Mouse (Mus musculus): ENCODE measurements around the gene Spen. TPM values are rescaled to one million over a fixed set of nuclear protein-coding genes. Genes with fewer than 3 reads are reported as not detected.

Gene Spen
- polyA plus RNA-seq, 1 experiment from 2014 or later = 9.1 TPM

DNA sequence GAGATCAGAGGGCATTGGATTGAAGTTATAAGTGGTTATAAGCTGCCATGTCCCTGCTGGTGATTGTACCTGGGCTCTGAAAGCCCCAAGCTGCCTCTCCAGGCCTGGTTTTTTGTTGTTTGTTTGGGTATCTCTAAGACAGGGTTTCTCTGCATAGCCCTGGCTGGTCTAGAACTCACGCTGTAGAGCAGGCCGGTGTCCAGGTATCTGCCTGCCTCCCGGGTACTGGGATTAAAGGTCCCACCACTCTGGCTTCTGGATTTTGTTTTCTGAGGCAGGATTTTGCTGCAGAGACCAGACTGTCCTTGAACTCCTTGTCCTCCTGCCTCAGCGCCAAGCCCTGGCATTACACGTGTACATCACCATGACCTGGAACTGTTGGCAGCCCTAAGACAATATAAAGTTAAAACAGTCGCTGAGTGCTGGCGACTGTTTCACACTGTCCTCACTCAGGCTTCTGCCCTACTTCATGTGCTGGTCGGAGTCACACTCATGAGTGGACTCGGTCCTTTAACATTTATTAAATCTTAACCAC lies 86.4 kb downstream of the Spen start:
- no peak overlapping the region for H3K4me2 ChIP-seq
- H3K27me3 ChIP-seq (replicated peaks; ENCODE audit: control insufficient read depth, insufficient read depth, low read length) = no peaks in the 10 kb centered on the region
- peaks cover 7% of the 10 kb centered on the region for H3K36me3 ChIP-seq (ENCODE audit: control insufficient read depth, insufficient read depth, low read length)
- ATAC-seq (replicated peaks; ENCODE audit: low FRiP score) = no peak
- no peaks in the 10 kb centered on the region for H3K9me3 ChIP-seq (ENCODE audit: control insufficient read depth, low read length)
- 86% methylated on average over 9 of the region's 9 CpGs for WGBS
- H3K4me1 ChIP-seq (replicated peaks; ENCODE audit: control insufficient read depth, insufficient read depth, low read length) = no peaks in the 10 kb centered on the region
- no peak overlapping the region for H3K4me3 ChIP-seq (ENCODE audit: low read depth, low read length)
- H3K9ac ChIP-seq (ENCODE audit: low read depth, low read length) = no peak overlapping the region
- H3K27ac ChIP-seq (ENCODE audit: low read depth, low read length) = no peak overlapping the region
- no peak for DNase-seq (ENCODE audit: low spot score)

DNA sequence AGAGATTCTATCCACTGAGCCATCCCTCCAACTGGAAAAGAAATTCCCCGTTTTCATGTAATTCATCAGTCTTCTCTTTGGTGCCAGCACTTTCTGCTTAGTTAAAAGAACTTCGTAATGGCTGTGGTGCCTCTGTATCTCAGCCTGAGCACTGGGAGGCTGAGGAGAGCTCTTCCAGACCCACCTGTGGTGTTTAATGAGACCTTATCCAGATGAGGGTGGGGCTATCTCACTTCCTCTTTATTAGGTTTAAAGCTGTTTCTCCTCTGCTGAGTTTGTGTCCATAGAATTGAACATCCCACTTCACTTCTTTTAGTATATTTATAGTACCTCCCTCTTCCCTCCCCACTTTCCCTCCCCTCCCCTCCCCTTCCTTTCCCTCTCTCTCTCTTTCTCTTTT lies 87.1 kb downstream of the Spen start:
- no peaks in the 10 kb centered on the region; the same call in 1 of the 2 replicates for H3K4me1 ChIP-seq (replicated peaks; ENCODE audit: control insufficient read depth, insufficient read depth, low read length)
- no peak overlapping the region for H3K4me2 ChIP-seq
- H3K4me3 ChIP-seq (ENCODE audit: low read depth, low read length) = no peak overlapping the region
- H3K27ac ChIP-seq (ENCODE audit: low read depth, low read length) = no peak overlapping the region
- ATAC-seq (replicated peaks; ENCODE audit: low FRiP score) = no peak
- H3K9me3 ChIP-seq (ENCODE audit: control insufficient read depth, low read length) = no peaks in the 10 kb centered on the region
- DNase-seq (ENCODE audit: low spot score) = no peak
- no peak overlapping the region for H3K9ac ChIP-seq (ENCODE audit: low read depth, low read length)
- H3K27me3 ChIP-seq (replicated peaks; ENCODE audit: control insufficient read depth, insufficient read depth, low read length) = no peaks in the 10 kb centered on the region
- 77% methylated on average over 2 of the region's 2 CpGs for WGBS
- H3K36me3 ChIP-seq (ENCODE audit: control insufficient read depth, insufficient read depth, low read length) = peaks cover 7% of the 10 kb centered on the region

DNA sequence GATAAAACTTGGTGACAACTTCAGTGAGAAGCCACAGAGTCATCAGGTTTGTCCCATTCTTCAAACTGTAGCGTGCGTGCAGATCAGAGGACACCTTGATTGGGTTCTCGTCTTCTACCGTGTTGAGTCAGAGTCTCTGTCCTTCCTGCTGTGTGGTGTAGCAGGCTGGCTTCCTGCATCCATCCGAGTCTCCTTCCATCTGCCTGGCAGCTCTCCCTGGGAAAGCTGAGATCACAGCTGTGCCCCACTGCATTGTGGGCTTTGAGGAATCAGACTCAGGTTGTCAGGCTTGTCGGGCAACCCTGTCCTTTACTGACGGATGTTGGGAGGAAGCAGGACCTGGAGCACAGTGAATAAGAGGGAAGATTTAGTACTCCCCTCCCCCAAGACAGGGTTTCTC lies 92.2 kb downstream of the Spen start:
- Histone ChIP-seq H3K4me3 (ENCODE audit: low read depth, low read length) (no peak overlapping the region; the same call in 1 of the 2 replicates), H3K36me3 (ENCODE audit: control insufficient read depth, insufficient read depth, low read length) (peaks cover 7% of the 10 kb centered on the region), H3K9me3 (ENCODE audit: control insufficient read depth, low read length) (no peaks in the 10 kb centered on the region), H3K4me1 (replicated peaks; ENCODE audit: control insufficient read depth, insufficient read depth, low read length) (peaks cover 15% of the 10 kb centered on the region), H3K27ac (ENCODE audit: low read depth, low read length) (no peak overlapping the region), H3K4me2 (no peak overlapping the region), H3K27me3 (replicated peaks; ENCODE audit: control insufficient read depth, insufficient read depth, low read length) (no peaks in the 10 kb centered on the region), H3K9ac (ENCODE audit: low read depth, low read length) (no peak overlapping the region)
- DNase-seq (ENCODE audit: low spot score) (no peak), ATAC-seq (replicated peaks; ENCODE audit: low FRiP score) (no peak)
- 77% methylated on average over 7 of the region's 7 CpGs for WGBS

DNA sequence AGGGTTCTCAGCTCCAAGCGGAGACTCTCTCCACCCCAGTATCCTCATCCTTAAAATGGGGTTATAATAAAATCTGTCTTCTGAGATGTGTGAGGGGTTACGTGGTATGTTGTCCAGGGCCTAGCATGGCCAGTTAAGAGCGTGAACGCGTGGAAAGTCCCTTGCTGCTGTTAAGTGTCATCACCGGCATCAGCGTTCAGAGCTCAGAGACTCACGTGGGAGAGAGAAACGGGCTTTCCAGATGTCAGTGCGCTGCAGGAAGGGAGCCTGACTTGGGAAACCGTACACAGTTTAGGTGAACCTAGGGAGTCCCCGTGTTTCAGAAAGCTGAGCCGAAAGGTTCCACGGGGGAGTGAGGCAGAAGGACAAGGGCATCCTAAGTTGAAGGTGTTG lies 93.1 kb downstream of the Spen start:
- WGBS = 20% methylated on average over 14 of the region's 14 CpGs
- H3K36me3 ChIP-seq (ENCODE audit: control insufficient read depth, insufficient read depth, low read length) = peaks cover 7% of the 10 kb centered on the region
- H3K27me3 ChIP-seq (replicated peaks; ENCODE audit: control insufficient read depth, insufficient read depth, low read length) = no peaks in the 10 kb centered on the region
- peak overlapping the region; percentile 87 for H3K4me2 ChIP-seq
- no peak for DNase-seq (ENCODE audit: low spot score)
- H3K4me3 ChIP-seq (ENCODE audit: low read depth, low read length) = peak overlapping the region; percentile 93
- H3K9ac ChIP-seq (ENCODE audit: low read depth, low read length) = peak overlapping the region; percentile 88
- H3K27ac ChIP-seq (ENCODE audit: low read depth, low read length) = peak overlapping the region; percentile 54; the same call in 1 of the 2 replicates
- H3K4me1 ChIP-seq (replicated peaks; ENCODE audit: control insufficient read depth, insufficient read depth, low read length) = peaks cover 15% of the 10 kb centered on the region
- no peak for ATAC-seq (replicated peaks; ENCODE audit: low FRiP score)
- no peaks in the 10 kb centered on the region for H3K9me3 ChIP-seq (ENCODE audit: control insufficient read depth, low read length)

DNA sequence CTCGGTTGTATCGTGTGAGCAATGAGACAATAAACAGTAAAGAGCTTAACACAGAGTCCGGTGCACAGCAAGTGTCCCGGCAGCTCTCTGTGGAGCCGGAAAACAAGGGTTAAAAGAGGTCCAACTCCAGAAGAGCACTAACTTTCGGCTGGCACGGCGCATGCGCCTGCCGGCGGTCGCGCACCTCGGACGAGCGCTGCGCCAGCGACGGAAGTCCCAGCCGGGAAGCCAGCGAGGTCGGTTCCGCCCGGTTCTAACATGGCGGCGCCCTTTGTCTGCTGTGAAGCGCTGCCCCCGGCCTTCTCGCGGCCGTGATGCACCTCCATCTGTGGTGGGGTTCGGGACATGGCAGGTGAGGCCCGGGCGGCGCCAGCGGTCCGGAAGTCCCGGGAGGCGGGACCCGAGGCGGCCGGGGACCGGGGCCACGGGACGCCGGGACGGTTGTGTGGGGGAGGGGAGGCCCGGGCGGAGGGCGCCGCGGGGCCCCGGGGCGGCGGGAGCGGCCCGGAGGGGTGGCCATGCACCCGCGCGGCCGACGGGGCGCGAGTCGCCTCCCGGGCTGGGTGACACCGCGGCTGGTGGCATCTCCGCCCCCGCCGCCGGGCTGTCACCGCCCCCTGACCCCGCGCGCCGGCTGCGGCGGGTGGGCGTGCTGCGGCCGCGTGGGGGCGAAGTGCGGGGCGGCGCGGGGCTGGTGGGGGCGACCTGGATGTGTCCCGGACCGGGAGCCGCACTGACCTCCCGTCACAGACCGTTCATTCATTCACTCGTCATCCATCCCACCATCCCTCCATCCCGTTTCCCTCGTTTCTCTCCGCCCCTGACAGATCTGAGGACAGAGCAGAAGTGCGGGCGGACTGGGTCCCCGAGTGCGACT lies 93.7 kb downstream of the Spen start, which contains the start of gene Zbtb17:
Gene Zbtb17, plus strand, starts transcription at position 204 of the 877 bp plus-strand sequence.
- H3K9me3 ChIP-seq (ENCODE audit: control insufficient read depth, low read length) = no peaks in the 10 kb centered on the region
- peak; percentile 88 for ATAC-seq (replicated peaks; ENCODE audit: low FRiP score)
- WGBS = under 1% methylated on average over 62 of the region's 102 CpGs

DNA sequence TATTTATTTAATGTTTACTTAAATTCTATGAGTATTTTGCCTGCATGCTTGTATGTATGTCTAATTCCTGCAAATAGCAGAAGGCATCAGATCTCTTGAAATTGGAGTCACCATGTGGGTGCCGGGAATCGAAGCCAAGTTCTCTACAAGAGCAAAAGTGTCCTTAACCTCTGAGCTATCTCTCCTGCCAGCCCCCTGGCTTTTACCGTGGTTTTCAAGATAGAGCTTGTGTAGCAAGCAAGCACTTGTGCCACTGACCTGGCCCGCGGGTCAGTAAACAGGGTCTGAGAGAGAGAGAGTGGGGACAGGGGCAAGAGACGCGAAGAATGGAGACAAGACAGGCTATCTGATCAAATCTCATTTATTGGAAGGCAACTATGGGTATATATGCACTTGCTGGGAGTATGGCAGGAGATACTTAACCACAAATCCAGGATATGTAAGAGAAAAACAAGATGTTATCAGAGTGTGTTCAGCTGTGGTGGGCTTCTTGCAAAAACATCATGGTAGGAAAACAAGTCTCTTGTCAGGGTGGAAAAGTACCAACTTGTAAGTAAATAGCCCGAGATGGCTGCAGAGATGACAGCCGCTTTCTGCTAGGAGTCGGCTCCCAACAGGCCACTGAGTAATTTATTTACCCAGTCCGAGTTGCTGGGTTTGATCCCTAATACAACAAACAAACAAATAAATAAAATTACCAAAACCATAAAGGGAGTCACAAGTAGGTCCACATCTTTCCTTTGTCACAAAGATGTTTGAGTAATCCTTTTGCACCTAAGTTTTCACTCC lies 94.6 kb downstream of the Spen start:
- Histone ChIP-seq H3K27me3 (replicated peaks; ENCODE audit: control insufficient read depth, insufficient read depth, low read length) (no peaks in the 10 kb centered on the region), H3K27ac (ENCODE audit: low read depth, low read length) (0 out of 2 replicates have a peak overlapping the region, but pooled peaks have one; percentile 36), H3K4me2 (peak overlapping the region; percentile 87), H3K9ac (ENCODE audit: low read depth, low read length) (peak overlapping the region; percentile 88), H3K4me3 (ENCODE audit: low read depth, low read length) (peak overlapping the region; percentile 93), H3K4me1 (replicated peaks; ENCODE audit: control insufficient read depth, insufficient read depth, low read length) (peaks cover 15% of the 10 kb centered on the region), H3K36me3 (ENCODE audit: control insufficient read depth, insufficient read depth, low read length) (peaks cover 4% of the 10 kb centered on the region), H3K9me3 (ENCODE audit: control insufficient read depth, low read length) (no peaks in the 10 kb centered on the region)
- ATAC-seq (replicated peaks; ENCODE audit: low FRiP score) (no peak), DNase-seq (ENCODE audit: low spot score) (no peak)
- WGBS = 41% methylated on average over 11 of the region's 11 CpGs

More for the DNA sequence above, 93.7 kb downstream of the Spen start, which contains the start of gene Zbtb17:
- H3K27ac ChIP-seq (ENCODE audit: low read depth, low read length) = peak within 1 kb of the TSS; percentile 54
- H3K27me3 ChIP-seq (replicated peaks; ENCODE audit: control insufficient read depth, insufficient read depth, low read length) = no peaks in the 10 kb centered on the region
- H3K9ac ChIP-seq (ENCODE audit: low read depth, low read length) = peak within 1 kb of the TSS; percentile 88
- peaks cover 15% of the 10 kb centered on the region for H3K4me1 ChIP-seq (replicated peaks; ENCODE audit: control insufficient read depth, insufficient read depth, low read length)
- H3K4me3 ChIP-seq (ENCODE audit: low read depth, low read length) = peak within 1 kb of the TSS; percentile 93
- H3K4me2 ChIP-seq = peak within 1 kb of the TSS; percentile 87
- DNase-seq (ENCODE audit: low spot score) = peak; percentile 90
- H3K36me3 ChIP-seq (ENCODE audit: control insufficient read depth, insufficient read depth, low read length) = peaks cover 7% of the 10 kb centered on the region

DNA sequence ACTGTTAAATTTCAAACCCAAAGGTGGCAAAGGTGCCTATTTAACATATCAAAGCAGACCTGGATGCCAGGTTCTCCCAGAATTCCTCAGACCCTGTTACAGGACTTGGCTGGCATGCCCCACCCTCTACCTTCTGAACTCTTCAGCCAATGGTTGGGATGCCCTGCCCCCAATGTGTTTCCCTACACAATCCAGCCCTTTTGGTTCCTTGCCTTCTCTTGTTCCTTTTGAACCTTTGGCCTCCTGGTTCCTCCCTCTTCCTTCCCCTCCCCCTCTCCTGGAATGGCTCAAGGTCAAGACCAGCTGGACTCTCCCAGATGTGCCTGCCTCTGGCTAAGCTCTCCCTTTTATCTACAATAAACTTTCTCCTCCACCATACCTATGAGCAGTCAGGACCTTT lies 97.5 kb downstream of the Spen start:
- Histone ChIP-seq H3K27me3 (replicated peaks; ENCODE audit: control insufficient read depth, insufficient read depth, low read length) (no peaks in the 10 kb centered on the region), H3K4me1 (replicated peaks; ENCODE audit: control insufficient read depth, insufficient read depth, low read length) (peaks cover 15% of the 10 kb centered on the region), H3K4me3 (ENCODE audit: low read depth, low read length) (no peak overlapping the region), H3K9me3 (ENCODE audit: control insufficient read depth, low read length) (no peaks in the 10 kb centered on the region), H3K36me3 (ENCODE audit: control insufficient read depth, insufficient read depth, low read length) (no peaks in the 10 kb centered on the region), H3K27ac (ENCODE audit: low read depth, low read length) (no peak overlapping the region), H3K4me2 (no peak overlapping the region), H3K9ac (ENCODE audit: low read depth, low read length) (no peak overlapping the region)
- DNase-seq (ENCODE audit: low spot score) (no peak), ATAC-seq (replicated peaks; ENCODE audit: low FRiP score) (no peak)

DNA sequence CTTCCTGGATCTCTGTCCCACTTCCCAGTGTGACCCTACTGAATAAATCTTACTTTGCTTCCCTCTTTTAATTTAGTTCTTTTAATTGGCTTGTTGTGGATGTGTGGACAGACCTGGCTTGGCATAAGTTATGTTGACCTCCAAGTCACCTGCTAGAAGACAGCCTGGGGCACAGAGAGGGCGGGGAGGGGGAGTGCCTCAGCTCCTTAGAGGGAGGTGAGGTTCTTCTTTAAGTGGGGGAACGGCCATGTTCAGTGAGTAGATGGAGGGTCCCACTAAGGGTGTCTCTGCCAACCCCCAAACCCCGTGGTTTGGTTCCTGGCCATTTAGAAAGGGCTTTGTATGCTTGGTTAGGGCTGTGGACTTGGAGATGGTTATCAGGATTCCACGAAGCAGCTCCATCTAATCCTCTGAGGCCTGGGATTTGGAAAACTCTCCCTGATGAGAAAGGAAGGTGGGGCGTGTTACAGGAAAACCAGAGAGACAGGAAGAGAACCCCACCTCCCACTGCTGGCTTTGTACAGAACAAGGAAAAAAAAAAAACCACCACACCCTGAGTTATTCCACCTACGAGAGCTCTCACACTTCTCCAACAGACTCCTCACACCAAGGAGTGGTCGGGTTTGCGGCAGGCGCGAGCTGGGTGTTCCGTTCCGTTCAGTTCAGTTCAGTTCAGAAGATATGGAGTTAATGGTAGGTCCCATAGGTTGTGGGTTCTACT lies 99.2 kb downstream of the Spen start:
- no peaks in the 10 kb centered on the region for H3K36me3 ChIP-seq (ENCODE audit: control insufficient read depth, insufficient read depth, low read length)
- DNase-seq (ENCODE audit: low spot score) = no peak
- H3K27me3 ChIP-seq (replicated peaks; ENCODE audit: control insufficient read depth, insufficient read depth, low read length) = no peaks in the 10 kb centered on the region
- H3K9ac ChIP-seq (ENCODE audit: low read depth, low read length) = no peak overlapping the region
- no peak for ATAC-seq (replicated peaks; ENCODE audit: low FRiP score)
- no peak overlapping the region for H3K27ac ChIP-seq (ENCODE audit: low read depth, low read length)
- H3K4me1 ChIP-seq (replicated peaks; ENCODE audit: control insufficient read depth, insufficient read depth, low read length) = peaks cover 8% of the 10 kb centered on the region; the same call in 1 of the 2 replicates
- H3K9me3 ChIP-seq (ENCODE audit: control insufficient read depth, low read length) = no peaks in the 10 kb centered on the region
- no peak overlapping the region for H3K4me2 ChIP-seq
- H3K4me3 ChIP-seq (ENCODE audit: low read depth, low read length) = no peak overlapping the region
- 74% methylated on average over 12 of the region's 12 CpGs for WGBS
